Mouse (Mus musculus) lung, embryonic 15.5 days (tissue): ENCODE results near the gene Iqce. TPM values are rescaled to one million over a fixed set of nuclear protein-coding genes. Genes with fewer than 3 reads are reported as not detected.

Experiments used
- ATAC-seq: fragments of 200-750 bp; cut with Nextera tagmentation; 2 replicates; pipeline ENCODE4 v1.8.0; 2017; ENCODE audit warnings: moderate number of reproducible peaks, borderline replicate concordance; ENCODE audit not compliant: low FRiP score, low TSS enrichment; ENCODE audit errors: extremely low read depth
- H3K27ac ChIP-seq: fragments of 300-500 bp; sonication (generic); 2 replicates; pipeline ENCODE4 v1.5.1; 2015; ENCODE audit warnings: moderate library complexity, mild to moderate bottlenecking, inconsistent platforms
- H3K27me3 ChIP-seq: fragments of 300-500 bp; sonication (generic); 2 replicates; pipeline ENCODE4 v1.6.1; 2015; ENCODE audit warnings: inconsistent platforms
- H3K36me3 ChIP-seq: fragments of 300-500 bp; sonication (generic); 2 replicates; pipeline ENCODE4 v1.6.1; 2015; ENCODE audit warnings: inconsistent platforms
- H3K4me1 ChIP-seq: fragments of 300-500 bp; sonication (generic); 2 replicates; pipeline ENCODE4 v1.6.1; 2015; ENCODE audit warnings: inconsistent platforms
- H3K4me2 ChIP-seq: fragments of 300-500 bp; sonication (generic); 2 replicates; pipeline ENCODE4 v1.6.1; 2015; ENCODE audit warnings: inconsistent platforms, mild to moderate bottlenecking, moderate library complexity
- H3K4me3 ChIP-seq: fragments of 300-500 bp; sonication (generic); 2 replicates; pipeline ENCODE4 v1.5.1; 2015; ENCODE audit warnings: mild to moderate bottlenecking, inconsistent platforms
- H3K9ac ChIP-seq: fragments of 300-500 bp; sonication (generic); 2 replicates; pipeline ENCODE4 v1.6.1; 2015; ENCODE audit warnings: inconsistent platforms
- H3K9me3 ChIP-seq: fragments of 300-500 bp; sonication (generic); 2 replicates; pipeline ENCODE4 v1.6.1; 2016; ENCODE audit warnings: inconsistent platforms
- WGBS: fragments of 180-500 bp; shearing (Covaris S2); methylation state at CpG from one replicate; pipeline ENCODE4 v1.1.7; 2015; 5-methylcytosine and 5-hydroxymethylcytosine counted together
- polyA plus RNA-seq: library from polyadenylated mRNA; unstranded; fragments of >200 nt; fragmentation: Nextera tagmentation; extraction: Ambion mirVana; gene quantifications from 2 replicates; pipeline ENCODE4 v1.2.1, GENCODE M21; 2015

Gene Iqce
- polyA plus RNA-seq, 1 experiment from 2014 or later: 21.9 TPM

DNA sequence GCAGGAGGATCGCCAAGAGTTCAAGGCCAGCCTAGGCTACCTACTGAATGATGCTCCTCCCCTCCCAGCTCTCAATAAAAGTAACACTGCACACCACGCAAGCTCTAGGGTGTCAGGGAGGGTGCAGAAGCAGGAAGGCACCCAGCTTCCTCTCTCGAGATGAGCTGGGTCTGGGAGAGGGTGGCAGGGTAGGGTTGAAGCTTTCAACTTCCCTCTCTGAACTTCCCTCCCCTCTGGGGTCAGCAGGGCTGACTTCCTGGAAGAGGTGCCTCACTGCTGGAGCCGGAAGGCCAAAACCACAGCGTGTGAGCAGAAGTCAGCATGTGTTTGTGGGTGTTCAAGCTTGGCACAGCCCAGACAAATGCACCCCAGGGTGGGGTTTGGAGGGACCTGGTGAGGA, 84.5 kb downstream of the Iqce start:
- H3K9me3 ChIP-seq: no peaks in the 10 kb centered on the region
- no peak for ATAC-seq
- peaks cover under 1% of the 10 kb centered on the region; the same call in 1 of the 2 replicates for H3K4me1 ChIP-seq
- 60% methylated on average over 5 of the region's 5 CpGs for WGBS
- no peak overlapping the region for H3K9ac ChIP-seq
- no peak overlapping the region for H3K27ac ChIP-seq
- no peaks in the 10 kb centered on the region for H3K27me3 ChIP-seq
- peaks cover 30% of the 10 kb centered on the region for H3K36me3 ChIP-seq
- no peak overlapping the region for H3K4me3 ChIP-seq
- no peak overlapping the region for H3K4me2 ChIP-seq

DNA sequence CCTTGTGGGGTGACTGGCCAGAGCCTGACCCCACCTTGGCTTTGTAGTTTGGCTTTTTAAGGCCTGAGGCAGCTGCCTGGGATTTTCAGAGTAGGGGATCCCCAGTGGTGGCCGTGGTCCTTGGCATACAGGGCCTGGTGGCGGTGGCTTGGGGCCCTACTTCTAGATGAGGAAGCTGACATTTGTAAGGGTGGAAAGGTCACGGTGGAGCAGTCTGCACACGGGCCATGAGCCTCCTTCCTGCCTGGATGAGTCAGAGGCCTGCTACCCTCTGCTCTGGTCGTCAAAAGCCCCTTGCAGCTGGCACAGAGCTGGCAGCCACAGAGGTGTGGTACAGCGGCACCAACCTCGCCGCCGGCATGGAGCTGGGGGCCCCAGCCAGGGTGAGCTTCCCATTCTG, 85.5 kb downstream of the Iqce start:
- Histone ChIP-seq H3K9me3 (no peaks in the 10 kb centered on the region), H3K4me1 (peaks cover 11% of the 10 kb centered on the region), H3K36me3 (peaks cover 22% of the 10 kb centered on the region), H3K27me3 (no peaks in the 10 kb centered on the region), H3K27ac (peak overlapping the region; percentile 55), H3K9ac (no peak overlapping the region), H3K4me2 (no peak overlapping the region), H3K4me3 (no peak overlapping the region)
- WGBS: 62% methylated on average over 9 of the region's 9 CpGs
- ATAC-seq: no peak

- Histone ChIP-seq H3K27ac (no peak overlapping the region), H3K9me3 (no peaks in the 10 kb centered on the region), H3K36me3 (peaks cover 18% of the 10 kb centered on the region), H3K4me2 (no peak overlapping the region), H3K4me3 (no peak overlapping the region), H3K4me1 (peaks cover 16% of the 10 kb centered on the region), H3K9ac (no peak overlapping the region), H3K27me3 (no peaks in the 10 kb centered on the region)
- 64% methylated on average over 6 of the region's 6 CpGs for WGBS
- ATAC-seq: no peak
Measured at GRCm38 (mm10) chr5:140616110-140616503, 86.1 kb downstream of the Iqce start.

DNA sequence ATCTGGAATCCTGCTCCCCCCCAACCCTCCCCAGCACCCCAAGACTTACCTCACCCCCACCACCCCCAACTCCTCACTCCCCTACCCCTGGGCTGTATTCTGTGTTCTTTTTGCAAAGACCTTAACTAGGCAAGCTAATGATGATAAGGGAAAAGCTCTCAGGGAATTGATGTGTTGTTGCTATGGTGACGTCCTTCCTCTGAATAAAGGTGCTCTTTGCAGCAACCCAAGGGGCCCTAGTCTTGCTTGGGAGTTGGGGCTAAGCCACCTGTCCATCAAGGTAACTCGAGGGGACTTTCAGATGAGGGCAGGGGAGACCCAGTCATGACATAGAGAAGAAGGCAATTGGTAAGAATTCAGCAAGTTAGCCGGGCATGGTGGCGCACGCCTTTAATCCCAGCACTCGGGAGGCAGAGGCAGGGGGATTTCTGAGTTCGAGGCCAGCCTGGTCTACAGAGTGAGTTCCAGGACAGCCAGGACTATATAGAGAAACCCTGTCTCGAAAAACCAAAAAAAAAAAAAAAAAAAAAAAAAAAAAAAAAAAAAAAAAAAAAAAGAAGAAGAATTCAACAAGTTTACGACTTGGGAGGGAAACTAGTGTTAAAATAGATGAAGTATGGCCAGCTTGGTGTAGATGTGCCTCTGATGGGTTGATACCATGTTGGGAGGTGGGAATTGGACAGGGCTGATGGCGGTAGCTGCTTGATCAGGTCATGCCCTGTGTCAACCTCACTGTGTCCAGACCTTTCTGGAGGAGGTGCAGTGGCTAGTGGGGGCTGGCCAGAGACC, 86.7 kb downstream of the Iqce start:
- no peak for ATAC-seq
- 69% methylated on average over 10 of the region's 10 CpGs for WGBS
- peaks cover 18% of the 10 kb centered on the region for H3K36me3 ChIP-seq

DNA sequence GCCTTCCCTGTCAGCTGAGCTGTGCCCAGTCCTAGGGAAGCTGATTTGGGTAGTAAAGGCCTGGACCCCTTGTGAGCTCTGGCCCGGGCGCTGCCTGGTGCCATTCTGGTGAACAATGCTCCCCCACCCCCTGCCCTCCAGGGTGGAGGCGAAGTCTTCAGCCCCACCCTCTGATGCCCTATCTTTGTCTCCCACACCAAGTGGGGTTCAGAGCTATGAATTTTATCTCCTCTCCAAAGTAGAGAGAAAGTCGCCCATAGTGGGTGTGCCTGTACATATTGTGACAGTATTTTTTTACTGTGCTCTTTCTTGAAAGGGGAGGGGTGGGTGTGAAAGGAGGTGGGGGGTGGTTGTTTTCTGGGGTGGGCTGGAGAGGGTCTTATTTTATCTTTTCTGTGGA, 87.3 kb downstream of the Iqce start:
- 72% methylated on average over 4 of the region's 4 CpGs for WGBS
- H3K27ac ChIP-seq: no peak overlapping the region
- no peak for ATAC-seq

More for the DNA sequence above, 86.7 kb downstream of the Iqce start:
- Histone ChIP-seq H3K9me3 (no peaks in the 10 kb centered on the region), H3K27ac (no peak overlapping the region), H3K27me3 (no peaks in the 10 kb centered on the region), H3K4me3 (no peak overlapping the region), H3K4me1 (peaks cover 22% of the 10 kb centered on the region), H3K4me2 (no peak overlapping the region), H3K9ac (no peak overlapping the region)

DNA sequence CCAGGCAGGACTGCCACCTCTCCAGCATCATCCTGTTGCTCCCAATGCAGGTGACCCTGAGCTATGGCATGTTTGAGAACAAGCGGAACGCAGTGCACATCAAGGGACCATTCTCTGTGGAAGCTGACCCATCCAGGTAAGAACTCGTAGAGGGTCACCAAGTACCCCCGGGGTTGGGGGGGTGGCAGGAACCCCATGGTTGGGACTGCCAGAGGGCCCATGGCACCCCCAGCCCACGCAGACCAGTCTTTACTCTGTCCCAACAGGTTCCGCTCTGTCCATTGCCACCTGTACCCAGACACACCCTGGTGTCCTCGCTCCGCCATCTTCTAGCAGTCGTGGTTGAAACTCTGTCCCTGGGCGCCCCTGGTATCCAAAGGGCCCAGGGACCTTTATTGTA, 88.0 kb downstream of the Iqce start:
- 95% methylated on average over 10 of the region's 10 CpGs for WGBS

More for the DNA sequence above, 87.3 kb downstream of the Iqce start:
- Histone ChIP-seq H3K4me2 (no peak overlapping the region), H3K27me3 (no peaks in the 10 kb centered on the region), H3K4me3 (no peak overlapping the region), H3K36me3 (peaks cover 18% of the 10 kb centered on the region), H3K9me3 (no peaks in the 10 kb centered on the region), H3K9ac (no peak overlapping the region), H3K4me1 (peaks cover 29% of the 10 kb centered on the region)

DNA sequence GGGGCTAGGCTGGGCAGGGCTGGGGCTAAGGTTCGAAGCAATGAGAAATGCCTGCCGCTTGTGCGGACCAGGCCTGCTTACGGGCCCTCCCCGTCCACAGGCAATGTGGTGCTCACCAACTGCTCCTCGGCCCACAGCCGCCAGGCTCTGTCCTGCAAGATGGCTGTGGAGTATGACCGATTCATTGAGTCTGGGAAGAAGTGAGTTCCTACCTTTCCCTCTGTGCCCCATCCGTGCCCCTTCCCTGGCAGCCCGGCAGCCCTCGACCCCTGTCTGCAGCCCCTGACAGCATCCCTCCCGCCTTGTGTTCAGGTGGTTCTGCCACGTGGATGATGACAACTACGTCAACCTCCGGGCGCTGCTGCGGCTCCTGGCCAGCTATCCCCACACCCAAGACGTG, 90.0 kb downstream of the Iqce start:
- H3K27me3 ChIP-seq: peaks cover 9% of the 10 kb centered on the region; the same call in 1 of the 2 replicates
- H3K36me3 ChIP-seq: peaks cover 18% of the 10 kb centered on the region
- peak overlapping the region; percentile 68 for H3K4me3 ChIP-seq
- H3K27ac ChIP-seq: peak overlapping the region; percentile 99
- H3K4me1 ChIP-seq: peaks cover 48% of the 10 kb centered on the region
- WGBS: 55% methylated on average over 18 of the region's 18 CpGs
- H3K9ac ChIP-seq: peak overlapping the region; percentile 77
- H3K4me2 ChIP-seq: peak overlapping the region; percentile 91
- H3K9me3 ChIP-seq: no peaks in the 10 kb centered on the region
- no peak for ATAC-seq

More for the DNA sequence above, 88.0 kb downstream of the Iqce start:
- Histone ChIP-seq H3K4me2 (no peak overlapping the region), H3K36me3 (peaks cover 18% of the 10 kb centered on the region), H3K27ac (no peak overlapping the region), H3K4me1 (peaks cover 36% of the 10 kb centered on the region), H3K9ac (no peak overlapping the region), H3K27me3 (peaks cover 2% of the 10 kb centered on the region; the same call in 1 of the 2 replicates), H3K4me3 (no peak overlapping the region), H3K9me3 (no peaks in the 10 kb centered on the region)
- no peak for ATAC-seq

Other genes with a start within 250 kb of the Iqce start
- 21.4 and 22.6 TPM in 2 replicates for gene Chst12, start 196.8 kb downstream of the Iqce start, polyA plus RNA-seq
- 0.28 TPM in 1 of 2 replicates, not detected in the other for gene Grifin, start 137.3 kb downstream of the Iqce start, polyA plus RNA-seq
- gene Lfng, start 95.1 kb downstream of the Iqce start, polyA plus RNA-seq: 22.5 and 27.8 TPM in 2 replicates
- 38.0 and 39.1 TPM in 2 replicates for gene Ttyh3, start 53.3 kb downstream of the Iqce start, polyA plus RNA-seq
- 22.6 and 24.2 TPM in 2 replicates for gene Brat1, start 2.6 kb upstream of the Iqce start, polyA plus RNA-seq
- gene Amz1, start 21.7 kb upstream of the Iqce start, polyA plus RNA-seq: 1.2 and 1.3 TPM in 2 replicates
- 50.9 and 59.9 TPM in 2 replicates for gene Gna12, start 128.1 kb upstream of the Iqce start, polyA plus RNA-seq